Comparison of ENCODE assay signal across 22 mouse cellular contexts in the genomic region with DNA sequence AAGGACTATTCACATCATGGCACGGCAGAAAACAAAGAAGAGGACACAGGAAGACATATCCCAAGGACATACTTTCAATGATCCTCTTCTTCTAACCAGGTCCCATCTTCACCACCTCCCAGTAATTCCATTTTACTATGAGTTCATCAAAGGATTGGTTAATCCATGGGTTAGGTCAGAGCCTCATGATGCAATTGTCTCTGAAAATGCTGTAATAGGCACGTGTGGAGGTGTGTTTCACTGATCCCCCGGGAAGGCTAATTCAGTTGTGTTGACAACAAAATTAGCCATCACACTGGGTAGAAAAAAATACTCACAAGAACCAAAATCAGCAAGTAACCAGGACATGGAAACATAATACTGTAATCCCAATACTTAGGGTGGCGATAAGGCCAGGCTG. TPM values are rescaled to one million over a fixed set of nuclear protein-coding genes. Genes with fewer than 3 reads are reported as not detected.
"Had no signal": no experiment of that assay in that cellular context is flagged by ENCODE, and none has a peak within 500 bp of the region (broad histone marks: within the 10 kb centered on the region; RNA-seq: fewer than 3 reads in every experiment).

No protein-coding gene starts in this region.

- H3K9me3 ChIP-seq: intestine, embryonic 15.5 days; limb, embryonic 13.5 days; lung, embryonic 15.5 days; midbrain, embryonic 10.5 days; neural tube, embryonic 12.5 days had no signal

- H3K27ac ChIP-seq: intestine, embryonic 15.5 days; kidney, postnatal 0 days; limb, embryonic 13.5 days; liver, embryonic 14.5 days; lung, embryonic 15.5 days; midbrain, embryonic 10.5 days; neural tube, embryonic 12.5 days had no signal

- DNase-seq: kidney, adult 2 months; left cerebral cortex, postnatal 4 days; lung, postnatal 14 days; midbrain, embryonic 14.5 days; retina, postnatal 1 day; right cerebral cortex, postnatal 4 days; spleen, adult 18-20 months; thymus, adult 18-20 months; thymus, postnatal 14 days had no signal

- H3K9ac ChIP-seq: intestine, embryonic 15.5 days; limb, embryonic 13.5 days; liver, embryonic 14.5 days; lung, embryonic 15.5 days; neural tube, embryonic 12.5 days had no signal

- ATAC-seq: intestine, embryonic 15.5 days had no signal

- H3K27me3 ChIP-seq: intestine, embryonic 15.5 days; limb, embryonic 13.5 days; lung, embryonic 15.5 days; neural tube, embryonic 12.5 days had no signal

- H3K4me2 ChIP-seq: intestine, embryonic 15.5 days; limb, embryonic 13.5 days; lung, embryonic 15.5 days; neural tube, embryonic 12.5 days had no signal

- H3K4me3 ChIP-seq: intestine, embryonic 15.5 days; limb, embryonic 13.5 days; lung, embryonic 15.5 days; midbrain, embryonic 10.5 days; neural tube, embryonic 12.5 days had no signal

RNA-seq across cellular contexts. Expression of a gene that starts 28.8 kb away (rescaled TPM):
- total RNA-seq: layer of hippocampus, adult 8-10 months; layer of hippocampus, postnatal 14 days; left cerebral cortex, postnatal 4 days; megakaryocyte, adult 5-6 weeks; neutrophil, adult 5-6 weeks had no signal
- polyA plus RNA-seq: midbrain, embryonic 10.5 days; midbrain, embryonic 14.5 days; neural tube, embryonic 12.5 days; stomach, embryonic 14.5 days had no signal

RNA-seq across cellular contexts. Expression of a gene that starts 32.2 kb away (rescaled TPM):
- total RNA-seq: left cerebral cortex, adult 18-20 months had no signal
- polyA plus RNA-seq: intestine, embryonic 15.5 days; kidney, postnatal 0 days; lung, embryonic 15.5 days; midbrain, embryonic 14.5 days; neural tube, embryonic 12.5 days had no signal
